Mouse (Mus musculus) heart, postnatal 4 days (tissue): ENCODE measurements around the gene Kera. TPM values are rescaled to one million over a fixed set of nuclear protein-coding genes. Genes with fewer than 3 reads are reported as not detected.

ENCODE experiments used
- total RNA-seq, 2 experiments: library from RNA; stranded (reverse); gene quantifications; 2 replicates each; pipeline ENCODE4 v1.2.3; 2021

Gene Kera
- total RNA-seq, 2 experiments from 2014 or later = not detected

Other genes with a start within 250 kb of the Kera start
- 100 to 1,000 TPM; 319 to 365 TPM for gene Dcn, start 127.3 kb upstream of the Kera start, total RNA-seq
- gene Lum, start 41.8 kb upstream of the Kera start, total RNA-seq = 10 to 100 TPM; 90.0 to 96.5 TPM
- gene Epyc, start 37.2 kb downstream of the Kera start, total RNA-seq = under 1 TPM in 1 of 2 experiments, not detected in 1; 0.24 TPM
- not detected for gene Ccer1, start 86.2 kb downstream of the Kera start, total RNA-seq
- not detected for gene C030005K15Rik, start 119.9 kb downstream of the Kera start, total RNA-seq